Mouse (Mus musculus) cerebellum, adult 9-10 months (tissue): ENCODE measurements around the gene Gm5751.
"Not testable (repeated sequence)": the region's sequence is repeated elsewhere in the genome, so short reads cannot be mapped to it uniquely, and the experiment has no call there.

Experiments used
- DNase-seq: peaks from one replicate; pipeline ENCODE4 v3.0.0; 2022

Gm5751 gene

GRCm38 (mm10) chrX:8873953-8874352 is at the start of gene Gm5751:
TSS of gene Gm5751 (plus strand) at chrX:8874253.
- DNase-seq, result not testable (repeated sequence)

DNA sequence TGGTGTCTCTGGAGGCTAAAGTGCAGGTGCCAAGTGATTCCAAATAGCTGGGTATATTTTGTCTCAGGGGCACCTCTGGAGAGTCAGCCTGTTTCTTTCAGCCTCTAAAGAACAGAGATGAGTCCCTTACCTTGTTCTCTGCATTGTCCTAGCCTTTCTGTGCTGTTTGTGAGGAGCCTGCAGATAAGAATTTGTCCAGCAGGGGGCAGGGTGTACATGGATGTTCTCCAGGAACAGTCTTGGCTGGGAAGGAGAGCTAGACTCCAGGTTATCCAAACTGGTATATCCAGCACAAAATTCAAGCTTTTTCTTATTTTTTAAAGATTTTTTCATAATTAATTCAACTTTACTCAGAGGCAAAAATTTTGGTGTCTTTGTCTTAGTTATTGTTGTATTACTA is 42.0 kb upstream of the Gm5751 start:
- peak; percentile 48 for DNase-seq

- DNase-seq, result no peak
Observed at GRCm38 (mm10) chrX:8843694-8844093, 30.4 kb upstream of the Gm5751 start, which contains the start of gene Gm6592. TSS of gene Gm6592 (plus strand) at chrX:8843994.

DNA sequence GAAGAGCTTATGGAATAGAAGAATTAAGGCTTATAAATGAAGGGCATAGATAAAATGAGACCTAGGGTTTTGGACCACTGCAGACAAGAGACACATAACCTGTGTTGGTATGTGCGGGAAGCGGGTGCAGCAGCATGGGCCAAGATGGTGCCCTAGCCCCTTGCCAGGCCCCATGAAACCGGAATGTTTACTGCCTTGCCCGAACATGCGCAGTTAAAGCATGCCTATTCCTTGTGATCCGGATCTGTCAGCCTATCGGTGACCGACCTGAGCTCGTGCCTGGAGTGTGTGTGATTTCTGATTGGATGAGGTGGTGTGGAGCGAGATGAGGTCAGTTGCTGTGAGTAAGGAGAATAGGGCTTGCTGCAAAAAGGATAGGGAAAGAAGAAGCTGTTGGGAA is 21.6 kb upstream of the Gm5751 start:
- DNase-seq, result no peak

GRCm38 (mm10) chrX:8864331-8864730 is 9.7 kb upstream of the Gm5751 start:
- peak; percentile 53 for DNase-seq

DNA sequence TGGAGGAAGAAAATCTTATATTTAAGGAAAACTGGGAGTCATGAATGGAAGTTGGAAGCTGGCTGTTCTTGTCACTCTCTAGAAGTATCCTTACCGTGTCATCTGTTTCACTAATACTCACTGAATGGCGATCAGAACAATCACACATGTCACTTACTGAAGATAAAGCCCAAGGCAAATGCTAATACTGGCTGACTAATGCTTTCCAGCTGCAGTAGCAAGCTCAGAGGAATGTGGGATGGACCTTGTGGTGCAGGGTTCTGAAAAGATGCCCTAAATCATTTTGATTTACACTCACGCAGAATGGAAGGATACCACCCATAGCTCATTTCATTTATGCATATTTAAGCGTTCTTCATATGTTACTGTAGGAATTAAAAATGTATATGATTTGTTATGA is 10.3 kb downstream of the Gm5751 start:
- no peak for DNase-seq

- DNase-seq, result no peak
Observed at GRCm38 (mm10) chrX:8891975-8892342, 17.9 kb downstream of the Gm5751 start.

- peak; percentile 54 for DNase-seq
Observed at GRCm38 (mm10) chrX:8892343-8893155, 18.5 kb downstream of the Gm5751 start, which contains the start of gene B630019K06Rik. TSS of gene B630019K06Rik (plus strand) at chrX:8892382.

- peak; percentile 9 for DNase-seq
Observed at GRCm38 (mm10) chrX:8893182-8893651, 19.2 kb downstream of the Gm5751 start.

- no peak for DNase-seq
Observed at GRCm38 (mm10) chrX:8900823-8901222, 26.8 kb downstream of the Gm5751 start.

DNA sequence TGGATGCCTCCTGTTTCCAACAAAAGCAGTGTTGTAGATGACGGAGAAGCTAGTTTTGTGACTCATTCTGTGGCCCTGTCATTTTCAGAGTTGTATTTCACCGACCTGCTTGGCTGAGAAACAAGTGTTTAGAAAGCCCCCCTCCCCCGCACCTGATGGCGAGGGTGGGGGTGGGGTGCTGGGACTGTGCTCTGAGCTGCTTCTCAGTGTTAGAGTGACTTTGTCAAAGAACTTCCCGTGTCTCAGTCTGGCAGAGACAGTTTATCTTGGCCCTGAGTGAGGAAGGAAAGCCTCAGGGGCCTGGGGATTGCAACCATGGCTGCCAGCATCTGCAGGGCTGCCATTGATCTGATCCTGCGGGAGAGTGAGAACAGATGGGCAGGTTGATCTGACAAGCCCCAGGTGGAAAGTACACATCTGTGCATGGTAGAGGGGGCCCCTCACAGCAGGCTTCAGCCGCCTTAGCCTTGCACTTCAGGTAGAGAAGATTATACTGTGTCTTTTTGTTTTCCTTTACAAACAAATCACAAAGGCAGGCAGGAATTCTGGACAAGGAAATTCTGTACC is 27.9 kb downstream of the Gm5751 start:
- DNase-seq, result no peak

DNA sequence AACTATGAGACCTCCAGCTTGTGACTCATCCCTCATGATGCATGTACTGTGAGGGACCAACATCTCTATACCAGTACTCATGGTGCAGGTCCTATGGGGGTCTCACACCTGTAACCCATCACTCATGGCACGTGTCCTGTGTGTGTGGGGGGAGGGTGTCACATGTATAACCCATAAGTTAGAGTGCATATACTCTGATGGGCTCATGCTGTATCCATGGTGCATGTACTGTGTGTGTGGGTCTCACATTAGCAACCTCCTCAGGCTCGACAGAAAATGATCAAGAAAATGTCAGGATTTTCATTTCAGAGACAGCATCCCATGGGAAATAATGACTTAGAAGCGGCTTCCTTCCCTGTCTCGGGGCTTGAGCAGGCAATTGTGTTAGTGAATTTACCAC is 47.0 kb downstream of the Gm5751 start:
- DNase-seq, result no peak

DNA sequence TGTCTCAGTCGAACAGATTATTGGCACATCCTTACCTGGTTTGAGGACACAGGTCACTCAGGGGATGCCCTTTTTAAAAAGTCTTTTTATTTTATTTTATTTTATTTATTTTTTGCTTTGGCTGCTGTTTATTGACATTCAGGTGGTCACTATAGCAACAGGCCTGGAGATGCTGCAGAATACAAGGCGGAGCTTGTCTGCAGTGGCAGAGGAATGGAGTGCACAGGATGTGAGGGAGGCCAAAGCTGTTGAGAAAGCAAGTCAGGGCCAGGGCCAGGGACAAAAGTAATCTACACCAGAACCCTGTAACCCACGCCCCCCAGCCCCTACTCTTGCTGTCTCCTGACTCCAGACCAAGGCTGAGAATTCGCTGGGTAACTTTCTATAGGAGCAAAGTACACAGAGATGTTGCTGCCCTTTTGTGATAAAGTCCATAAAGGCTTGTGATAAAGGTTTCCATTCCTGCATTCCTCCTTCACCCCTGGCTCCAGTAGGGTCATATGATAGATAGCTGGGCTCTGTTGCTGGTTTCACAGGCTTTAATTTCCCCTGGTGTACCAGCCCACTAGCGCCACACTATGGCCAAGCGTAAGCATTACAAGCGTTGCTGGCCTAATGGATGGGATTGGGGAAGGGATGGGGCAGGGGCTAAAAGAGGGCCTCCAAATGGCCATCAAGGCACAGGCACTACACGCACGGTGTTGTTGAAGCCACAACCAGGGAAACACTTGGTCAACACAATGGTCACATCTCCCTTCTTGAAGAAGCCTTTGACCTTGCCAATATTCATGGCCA is 48.0 kb downstream of the Gm5751 start:
- no peak for DNase-seq

GRCm38 (mm10) chrX:8927308-8927707 is 53.3 kb downstream of the Gm5751 start:
- no peak for DNase-seq
